Mouse (Mus musculus) kidney, embryonic 15.5 days (tissue): ENCODE data around the gene P2ry2. TPM values are rescaled to one million over a fixed set of nuclear protein-coding genes. Genes with fewer than 3 reads are reported as not detected.

Experiments
- ATAC-seq: fragments of 200-750 bp; cut with Nextera tagmentation; replicated peaks from 2 replicates; pipeline ENCODE4 v1.8.0; 2017; ENCODE audit warnings: moderate TSS enrichment; ENCODE audit not compliant: low FRiP score
- H3K27ac ChIP-seq: fragments of 300-500 bp; sonication (generic); 2 replicates; pipeline ENCODE4 v1.5.1; 2015; ENCODE audit warnings: mild to moderate bottlenecking, inconsistent platforms
- H3K27me3 ChIP-seq: fragments of 300-500 bp; sonication (generic); 2 replicates; pipeline ENCODE4 v1.6.1; 2015; ENCODE audit warnings: inconsistent platforms
- H3K36me3 ChIP-seq: fragments of 300-500 bp; sonication (generic); 2 replicates; pipeline ENCODE4 v1.6.1; 2015; ENCODE audit warnings: inconsistent platforms
- H3K4me1 ChIP-seq: fragments of 300-500 bp; sonication (generic); 2 replicates; pipeline ENCODE4 v1.6.1; 2015; ENCODE audit warnings: inconsistent platforms
- H3K4me2 ChIP-seq: fragments of 300-500 bp; sonication (generic); 2 replicates; pipeline ENCODE4 v1.6.1; 2015; ENCODE audit warnings: moderate library complexity, mild to moderate bottlenecking, inconsistent platforms
- H3K4me3 ChIP-seq: fragments of 300-500 bp; sonication (generic); replicated peaks from 2 replicates; pipeline ENCODE4 v1.5.1; 2015; ENCODE audit warnings: mild to moderate bottlenecking, inconsistent platforms
- H3K9ac ChIP-seq: fragments of 300-500 bp; sonication (generic); 2 replicates; pipeline ENCODE4 v1.6.1; 2015; ENCODE audit warnings: mild to moderate bottlenecking, inconsistent platforms
- H3K9me3 ChIP-seq: fragments of 300-500 bp; sonication (generic); replicated peaks from 2 replicates; pipeline ENCODE4 v1.6.1; 2016; ENCODE audit warnings: inconsistent platforms
- WGBS: fragments of 180-500 bp; shearing (Covaris S2); methylation state at CpG from one replicate; pipeline ENCODE4 v1.1.7; 2015; ENCODE audit warnings: mixed read lengths; 5-methylcytosine and 5-hydroxymethylcytosine counted together
- polyA plus RNA-seq: library from polyadenylated mRNA; unstranded; fragments of >200 nt; fragmentation: Nextera tagmentation; extraction: Ambion mirVana; gene quantifications from 2 replicates; pipeline ENCODE4 v1.2.1, GENCODE M21; 2015

P2ry2 gene
- polyA plus RNA-seq, result 1.1 and 1.5 TPM in 2 replicates

GRCm38 (mm10) chr7:101012541-101012940 lies at the start of gene P2ry2:
TSS of gene P2ry2 (minus strand) at chr7:101012866.
- Histone ChIP-seq H3K36me3 (no peaks in the 10 kb centered on the region), H3K9ac (peak within 1 kb of the TSS; percentile 40), H3K4me3 (peak within 1 kb of the TSS; percentile 52), H3K9me3 (no peaks in the 10 kb centered on the region), H3K4me1 (peaks cover 21% of the 10 kb centered on the region), H3K27ac (no peak within 1 kb of the TSS), H3K27me3 (peaks cover 43% of the 10 kb centered on the region), H3K4me2 (peak within 1 kb of the TSS; percentile 92)
- no peak for ATAC-seq
- WGBS, result 78% methylated on average over 4 of the region's 4 CpGs

GRCm38 (mm10) chr7:101062246-101062645 lies 49.6 kb upstream of the P2ry2 start:
- H3K4me1 ChIP-seq, result peaks cover 9% of the 10 kb centered on the region
- H3K27me3 ChIP-seq, result no peaks in the 10 kb centered on the region
- no peak for ATAC-seq

GRCm38 (mm10) chr7:101061381-101061780 lies 48.7 kb upstream of the P2ry2 start:
- H3K27ac ChIP-seq, result no peak overlapping the region
- H3K36me3 ChIP-seq, result no peaks in the 10 kb centered on the region
- peaks cover 9% of the 10 kb centered on the region for H3K4me1 ChIP-seq
- no peak overlapping the region for H3K9ac ChIP-seq
- no peak overlapping the region for H3K4me3 ChIP-seq
- peak overlapping the region; percentile 49 for H3K4me2 ChIP-seq
- H3K9me3 ChIP-seq, result no peaks in the 10 kb centered on the region
- no peaks in the 10 kb centered on the region for H3K27me3 ChIP-seq
- WGBS, result 10% methylated on average over 17 of the region's 17 CpGs
- ATAC-seq, result peak; percentile 79; the same call in 1 of the 2 replicates

More at GRCm38 (mm10) chr7:101062246-101062645, 49.6 kb upstream of the P2ry2 start:
- Histone ChIP-seq H3K36me3 (no peaks in the 10 kb centered on the region), H3K9ac (no peak overlapping the region), H3K9me3 (no peaks in the 10 kb centered on the region), H3K4me2 (no peak overlapping the region), H3K4me3 (no peak overlapping the region), H3K27ac (no peak overlapping the region)
- WGBS, result 86% methylated on average over 6 of the region's 6 CpGs

DNA sequence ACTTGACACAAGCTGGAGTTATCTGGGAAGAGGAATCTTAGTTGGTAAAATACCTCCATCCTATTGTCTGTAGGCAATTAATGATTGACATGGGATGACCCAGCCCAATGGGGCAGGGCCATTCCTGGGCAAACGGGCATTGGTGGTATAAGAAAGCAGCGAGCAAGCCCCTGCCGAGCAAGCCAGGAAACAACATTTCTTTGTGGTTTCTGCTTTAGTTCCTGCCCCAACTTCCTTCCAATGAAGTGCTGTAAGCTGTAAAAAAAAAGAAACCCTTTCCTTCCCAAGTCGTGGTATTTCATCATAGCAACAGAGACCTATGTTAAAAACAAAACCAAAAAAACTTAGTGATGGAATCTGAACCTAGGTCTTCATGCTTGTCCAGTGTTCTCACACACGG lies 47.8 kb upstream of the P2ry2 start:
- Histone ChIP-seq H3K4me3 (no peak overlapping the region), H3K27ac (no peak overlapping the region), H3K4me2 (no peak overlapping the region), H3K36me3 (no peaks in the 10 kb centered on the region), H3K9me3 (no peaks in the 10 kb centered on the region), H3K27me3 (no peaks in the 10 kb centered on the region), H3K9ac (no peak overlapping the region), H3K4me1 (peaks cover 9% of the 10 kb centered on the region)
- ATAC-seq, result no peak
- WGBS, result 66% methylated on average over 5 of the region's 5 CpGs

GRCm38 (mm10) chr7:101059188-101059587 lies 46.5 kb upstream of the P2ry2 start:
- no peak overlapping the region for H3K9ac ChIP-seq
- no peaks in the 10 kb centered on the region for H3K36me3 ChIP-seq
- no peaks in the 10 kb centered on the region for H3K27me3 ChIP-seq
- no peak for ATAC-seq
- peaks cover 6% of the 10 kb centered on the region for H3K4me1 ChIP-seq
- H3K4me3 ChIP-seq, result no peak overlapping the region
- 90% methylated on average over 5 of the region's 5 CpGs for WGBS
- no peak overlapping the region for H3K27ac ChIP-seq
- no peaks in the 10 kb centered on the region for H3K9me3 ChIP-seq
- no peak overlapping the region for H3K4me2 ChIP-seq

GRCm38 (mm10) chr7:101057309-101057708 lies 44.6 kb upstream of the P2ry2 start:
- H3K4me1 ChIP-seq, result peaks cover 6% of the 10 kb centered on the region
- no peak overlapping the region for H3K4me2 ChIP-seq
- no peak overlapping the region for H3K27ac ChIP-seq
- H3K27me3 ChIP-seq, result no peaks in the 10 kb centered on the region
- H3K36me3 ChIP-seq, result no peaks in the 10 kb centered on the region
- H3K9me3 ChIP-seq, result no peaks in the 10 kb centered on the region
- H3K9ac ChIP-seq, result no peak overlapping the region
- ATAC-seq, result no peak
- no peak overlapping the region for H3K4me3 ChIP-seq
- 56% methylated on average over 4 of the region's 4 CpGs for WGBS

GRCm38 (mm10) chr7:101053136-101053535 lies 40.5 kb upstream of the P2ry2 start:
- Histone ChIP-seq H3K9ac (no peak overlapping the region), H3K27me3 (no peaks in the 10 kb centered on the region), H3K36me3 (no peaks in the 10 kb centered on the region), H3K4me3 (no peak overlapping the region), H3K27ac (no peak overlapping the region), H3K4me2 (no peak overlapping the region), H3K9me3 (no peaks in the 10 kb centered on the region), H3K4me1 (peaks cover 18% of the 10 kb centered on the region)
- ATAC-seq, result no peak
- WGBS, result 69% methylated on average over 2 of the region's 2 CpGs

DNA sequence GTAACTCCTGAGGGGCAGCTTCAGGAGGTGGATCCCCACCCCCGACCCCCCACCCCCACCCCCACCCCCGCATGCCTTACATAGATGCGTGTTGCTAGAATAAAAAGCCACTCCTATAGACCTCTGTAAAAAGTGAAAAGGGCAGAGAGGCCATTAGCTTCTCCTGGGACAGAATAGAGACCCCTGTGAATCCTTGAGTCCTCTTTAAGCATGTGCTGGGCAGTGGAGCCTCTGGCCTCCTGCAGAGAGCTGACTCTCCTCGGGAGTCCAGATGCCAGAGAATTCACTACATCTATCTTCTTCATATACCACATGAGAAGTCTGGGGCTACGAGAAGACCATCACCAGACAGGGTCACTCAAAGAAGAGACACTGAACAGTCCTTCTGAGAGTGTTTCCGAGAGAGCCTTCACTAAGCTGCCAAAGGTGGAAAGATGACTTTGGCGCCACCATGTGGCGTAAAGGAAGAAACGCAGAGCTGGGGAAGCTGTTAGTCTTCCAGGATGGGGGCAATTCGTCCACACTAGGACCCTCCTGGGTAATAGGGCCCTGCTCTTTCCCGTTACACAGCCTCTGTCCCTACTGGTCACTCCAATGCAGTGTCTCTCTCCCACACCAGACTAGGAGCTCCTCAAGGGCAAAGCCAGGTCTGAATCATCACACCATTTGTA lies 39.0 kb upstream of the P2ry2 start:
- peak; percentile 71 for ATAC-seq
- no peaks in the 10 kb centered on the region for H3K9me3 ChIP-seq
- peak overlapping the region; percentile 54; the same call in 1 of the 2 replicates for H3K27ac ChIP-seq
- no peak overlapping the region for H3K4me2 ChIP-seq
- no peak overlapping the region for H3K4me3 ChIP-seq
- peaks cover 18% of the 10 kb centered on the region for H3K4me1 ChIP-seq
- no peak overlapping the region for H3K9ac ChIP-seq
- H3K27me3 ChIP-seq, result no peaks in the 10 kb centered on the region
- 19% methylated on average over 11 of the region's 11 CpGs for WGBS
- no peaks in the 10 kb centered on the region for H3K36me3 ChIP-seq

GRCm38 (mm10) chr7:101050724-101051550 lies 38.3 kb upstream of the P2ry2 start:
- no peaks in the 10 kb centered on the region for H3K36me3 ChIP-seq
- H3K4me3 ChIP-seq, result no peak overlapping the region
- WGBS, result 56% methylated on average over 13 of the region's 13 CpGs
- H3K9ac ChIP-seq, result no peak overlapping the region
- H3K27ac ChIP-seq, result peak overlapping the region; percentile 54; the same call in 1 of the 2 replicates
- H3K9me3 ChIP-seq, result no peaks in the 10 kb centered on the region
- peak; percentile 46 for ATAC-seq
- no peak overlapping the region for H3K4me2 ChIP-seq
- H3K4me1 ChIP-seq, result peaks cover 18% of the 10 kb centered on the region
- H3K27me3 ChIP-seq, result no peaks in the 10 kb centered on the region

- no peak overlapping the region for H3K4me3 ChIP-seq
- 64% methylated on average over 7 of the region's 7 CpGs for WGBS
- H3K36me3 ChIP-seq, result no peaks in the 10 kb centered on the region
- H3K27me3 ChIP-seq, result no peaks in the 10 kb centered on the region
- H3K27ac ChIP-seq, result no peak overlapping the region
- peaks cover 18% of the 10 kb centered on the region for H3K4me1 ChIP-seq
- H3K4me2 ChIP-seq, result no peak overlapping the region
- no peak for ATAC-seq
- no peak overlapping the region for H3K9ac ChIP-seq
- H3K9me3 ChIP-seq, result no peaks in the 10 kb centered on the region
Measured at GRCm38 (mm10) chr7:101049326-101050087, 36.8 kb upstream of the P2ry2 start.

DNA sequence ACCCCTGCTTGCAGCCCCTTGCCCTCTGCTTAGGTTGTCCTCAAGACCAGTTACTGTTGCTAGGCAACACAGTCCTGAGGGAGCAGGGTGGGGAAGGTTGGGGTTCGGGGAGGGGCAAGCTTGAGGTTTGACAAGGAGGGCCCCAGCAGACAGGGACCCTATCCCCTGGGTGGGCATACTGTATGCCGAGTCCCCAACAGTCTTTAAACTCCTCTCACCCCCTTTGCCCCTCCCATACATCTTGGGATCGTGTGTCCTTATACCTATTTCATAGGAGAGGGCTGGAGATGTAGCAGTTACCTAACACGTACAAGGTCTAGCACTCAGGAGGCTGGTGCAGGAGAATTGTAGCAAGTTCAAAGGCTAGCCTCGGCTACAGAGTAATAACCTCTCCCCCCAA lies 35.6 kb upstream of the P2ry2 start:
- no peak for ATAC-seq
- WGBS, result 80% methylated on average over 5 of the region's 5 CpGs

More for the DNA sequence above, 35.6 kb upstream of the P2ry2 start:
- Histone ChIP-seq H3K9me3 (no peaks in the 10 kb centered on the region), H3K4me3 (no peak overlapping the region), H3K27ac (no peak overlapping the region), H3K27me3 (no peaks in the 10 kb centered on the region), H3K9ac (no peak overlapping the region), H3K4me2 (no peak overlapping the region), H3K4me1 (peaks cover 28% of the 10 kb centered on the region), H3K36me3 (no peaks in the 10 kb centered on the region)
